Mouse (Mus musculus): ENCODE results near the gene Atp13a2. TPM values are rescaled to one million over a fixed set of nuclear protein-coding genes. Genes with fewer than 3 reads are reported as not detected.
A peak's percentile ranks its signal among the peaks of the same experiment; 100 is the strongest.

The Atp13a2 gene
- polyA plus RNA-seq, 1 experiment from 2014 or later = 36.0 TPM

GRCm38 (mm10) chr4:141053138-141053537 is 66.5 kb downstream of the Atp13a2 start:
- H3K9me3 ChIP-seq = no peaks in the 10 kb centered on the region
- H3K4me3 ChIP-seq = no peak overlapping the region
- no peak overlapping the region for H3K9ac ChIP-seq
- no peak for ATAC-seq (ENCODE audit: borderline replicate concordance, extremely low read depth, low FRiP score, low TSS enrichment)
- H3K4me1 ChIP-seq = peaks cover 17% of the 10 kb centered on the region
- H3K27ac ChIP-seq = no peak overlapping the region
- 0 out of 2 replicates have a peak, but pooled peaks cover 15% of the 10 kb centered on the region for H3K36me3 ChIP-seq
- 54% methylated on average over 8 of the region's 8 CpGs for WGBS
- H3K4me2 ChIP-seq = no peak overlapping the region
- no peaks in the 10 kb centered on the region for H3K27me3 ChIP-seq

GRCm38 (mm10) chr4:141053568-141054161 is 67.0 kb downstream of the Atp13a2 start:
- 48% methylated on average over 17 of the region's 17 CpGs for WGBS
- H3K27me3 ChIP-seq = no peaks in the 10 kb centered on the region
- no peak overlapping the region for H3K4me2 ChIP-seq
- H3K9me3 ChIP-seq = no peaks in the 10 kb centered on the region
- H3K36me3 ChIP-seq = 0 out of 2 replicates have a peak, but pooled peaks cover 15% of the 10 kb centered on the region
- no peak overlapping the region for H3K9ac ChIP-seq
- H3K27ac ChIP-seq = no peak overlapping the region
- peaks cover 18% of the 10 kb centered on the region for H3K4me1 ChIP-seq
- peak; percentile 6; the same call in 1 of the 2 replicates for ATAC-seq (ENCODE audit: borderline replicate concordance, extremely low read depth, low FRiP score, low TSS enrichment)
- no peak overlapping the region for H3K4me3 ChIP-seq

Other genes with a start within 250 kb of the Atp13a2 start
- gene Padi6, start 244.2 kb upstream of the Atp13a2 start, polyA plus RNA-seq (2015; fragmentation: Nextera tagmentation; extraction: Ambion mirVana) = 0.06 TPM in 1 of 2 replicates, not detected in the other
- 1.8 and 2.1 TPM in 2 replicates for gene Padi4, start 212.6 kb upstream of the Atp13a2 start, polyA plus RNA-seq (2015; fragmentation: Nextera tagmentation; extraction: Ambion mirVana)
- 0.31 and 0.34 TPM in 2 replicates for gene Padi3, start 176.2 kb upstream of the Atp13a2 start, polyA plus RNA-seq (2015; fragmentation: Nextera tagmentation; extraction: Ambion mirVana)
- gene Padi1, start 141.1 kb upstream of the Atp13a2 start, polyA plus RNA-seq (2015; fragmentation: Nextera tagmentation; extraction: Ambion mirVana) = 0.10 and 0.16 TPM in 2 replicates
- gene Padi2, start 80.5 kb upstream of the Atp13a2 start, polyA plus RNA-seq (2015; fragmentation: Nextera tagmentation; extraction: Ambion mirVana) = 1.8 and 2.6 TPM in 2 replicates
- 370 and 381 TPM in 2 replicates for gene Sdhb, start 25.7 kb upstream of the Atp13a2 start, polyA plus RNA-seq (2015; fragmentation: Nextera tagmentation; extraction: Ambion mirVana)
- 496 and 501 TPM in 2 replicates for gene Mfap2, start 23.5 kb downstream of the Atp13a2 start, polyA plus RNA-seq (2015; fragmentation: Nextera tagmentation; extraction: Ambion mirVana)
- 6.7 and 7.6 TPM in 2 replicates for gene Crocc, start 73.7 kb downstream of the Atp13a2 start, polyA plus RNA-seq (2015; fragmentation: Nextera tagmentation; extraction: Ambion mirVana)
- 102 and 110 TPM in 2 replicates for gene Necap2, start 91.5 kb downstream of the Atp13a2 start, polyA plus RNA-seq (2015; fragmentation: Nextera tagmentation; extraction: Ambion mirVana)
- 0.16 and 0.62 TPM in 2 replicates for gene Spata21, start 101.5 kb downstream of the Atp13a2 start, polyA plus RNA-seq (2015; fragmentation: Nextera tagmentation; extraction: Ambion mirVana)
- 43.2 and 48.7 TPM in 2 replicates for gene Szrd1, start 152.9 kb downstream of the Atp13a2 start, polyA plus RNA-seq (2015; fragmentation: Nextera tagmentation; extraction: Ambion mirVana)
- gene Fbxo42, start 161.0 kb downstream of the Atp13a2 start, polyA plus RNA-seq (2015; fragmentation: Nextera tagmentation; extraction: Ambion mirVana) = 19.1 and 22.5 TPM in 2 replicates
- 5.9 and 6.0 TPM in 2 replicates for gene Rsg1, start 227.1 kb downstream of the Atp13a2 start, polyA plus RNA-seq (2015; fragmentation: Nextera tagmentation; extraction: Ambion mirVana)